Mouse (Mus musculus): ENCODE measurements around the gene Pira2. TPM values are rescaled to one million over a fixed set of nuclear protein-coding genes. Genes with fewer than 3 reads are reported as not detected.
"Not testable (repeated sequence)": the region's sequence is repeated elsewhere in the genome, so short reads cannot be mapped to it uniquely, and the experiment has no call there.

The Pira2 gene
- under 1 TPM in 1 of 3 experiments, not detected in 2; 0.62 TPM for polyA plus RNA-seq (2017; shearing (Covaris generic))

DNA sequence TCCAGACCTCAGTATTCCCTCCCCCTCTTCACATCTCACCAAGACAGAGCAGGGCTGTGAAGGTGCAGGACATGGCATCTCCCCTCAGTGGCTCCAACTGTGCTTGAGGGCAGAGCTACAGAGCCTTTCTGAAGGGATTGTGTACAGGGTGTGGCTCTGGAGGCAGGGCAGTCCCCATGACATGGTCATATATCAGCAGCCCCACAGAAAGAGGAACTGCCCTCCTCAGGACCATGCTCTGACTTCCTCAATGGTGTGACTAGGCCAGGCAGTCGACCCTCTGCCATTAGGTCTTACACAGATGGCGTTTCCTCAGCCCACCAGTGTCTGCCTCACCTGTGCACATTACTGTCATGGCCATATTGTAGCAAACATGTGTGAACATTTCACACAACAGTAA, at the start of gene Pira2:
Pira2 (minus strand) TSS at position 101 of the 400 bp plus-strand sequence.
- not testable (repeated sequence) for ATAC-seq

DNA sequence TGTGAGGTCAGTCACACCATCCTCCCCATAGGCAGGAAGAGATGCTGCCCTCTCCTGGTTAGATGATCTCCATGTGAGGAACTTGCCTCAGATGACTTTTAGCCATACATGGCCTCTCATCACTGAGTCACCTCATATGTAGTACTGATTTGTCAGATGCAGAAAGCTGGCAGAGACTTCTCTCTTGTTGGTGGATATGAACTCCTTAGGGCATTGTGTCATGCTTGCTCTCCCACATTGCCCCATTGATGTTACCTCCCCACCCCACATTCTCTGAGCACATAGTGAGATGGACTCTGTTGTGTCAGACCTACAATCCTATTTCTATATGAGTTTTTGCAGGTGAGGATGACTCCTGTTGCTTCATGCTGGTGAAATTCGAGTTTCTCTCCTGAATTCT, 30.2 kb upstream of the Pira2 start:
- ATAC-seq = not testable (repeated sequence)

DNA sequence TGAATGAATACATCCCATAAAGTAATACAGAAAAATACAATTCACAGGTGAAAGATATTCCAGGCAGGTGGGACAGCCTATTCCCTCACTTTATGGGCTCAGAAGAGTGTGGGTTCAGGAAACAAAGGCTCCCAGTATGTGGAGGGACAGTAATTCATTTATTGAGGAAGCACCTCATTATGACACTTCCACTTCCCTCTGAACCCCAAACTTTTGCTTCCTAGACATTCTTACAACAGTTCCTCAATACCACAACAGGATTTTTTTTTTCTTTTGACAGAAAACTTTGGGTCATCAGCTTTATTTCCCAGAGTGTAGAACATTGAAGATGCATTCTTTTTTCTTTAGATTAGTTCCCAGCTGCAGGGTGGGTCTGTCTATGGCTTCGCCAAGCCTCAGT, 7.0 kb downstream of the Pira2 start:
- ATAC-seq = not testable (repeated sequence)

DNA sequence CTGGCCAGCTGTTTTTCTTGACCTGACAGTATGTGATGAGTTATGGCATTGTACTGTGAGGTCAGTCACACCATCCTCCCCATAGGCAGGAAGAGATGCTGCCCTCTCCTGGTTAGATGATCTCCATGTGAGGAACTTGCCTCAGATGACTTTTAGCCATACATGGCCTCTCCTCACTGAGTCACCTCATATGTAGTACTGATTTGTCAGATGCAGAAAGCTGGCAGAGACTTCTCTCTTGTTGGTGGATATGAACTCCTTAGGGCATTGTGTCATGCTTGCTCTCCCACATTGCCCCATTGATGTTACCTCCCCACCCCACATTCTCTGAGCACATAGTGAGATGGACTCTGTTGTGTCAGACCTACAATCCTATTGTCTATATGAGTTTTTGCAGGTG, 14.2 kb downstream of the Pira2 start:
- ATAC-seq = not testable (repeated sequence)

DNA sequence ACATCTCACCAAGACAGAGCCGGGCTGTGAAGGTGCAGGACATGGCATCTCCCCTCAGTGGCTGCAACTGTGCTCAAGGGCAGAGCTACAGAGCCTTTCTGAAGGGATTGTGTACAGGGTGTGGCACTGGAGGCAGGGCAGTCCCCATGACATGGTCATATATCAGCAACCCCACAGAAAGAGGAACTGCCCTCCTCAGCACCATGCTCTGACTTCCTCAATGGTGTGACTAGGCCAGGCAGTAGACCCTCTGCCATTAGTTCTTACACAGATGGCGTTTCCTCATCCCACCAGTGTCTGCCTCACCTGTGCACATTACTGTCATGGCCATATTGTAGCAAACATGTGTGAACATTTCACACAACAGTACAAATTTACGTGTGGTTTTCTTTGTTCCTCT, 19.3 kb downstream of the Pira2 start, which contains the start of gene Gm15448:
Gm15448 (minus strand) TSS at position 89 of the 400 bp plus-strand sequence.
- ATAC-seq = not testable (repeated sequence)

DNA sequence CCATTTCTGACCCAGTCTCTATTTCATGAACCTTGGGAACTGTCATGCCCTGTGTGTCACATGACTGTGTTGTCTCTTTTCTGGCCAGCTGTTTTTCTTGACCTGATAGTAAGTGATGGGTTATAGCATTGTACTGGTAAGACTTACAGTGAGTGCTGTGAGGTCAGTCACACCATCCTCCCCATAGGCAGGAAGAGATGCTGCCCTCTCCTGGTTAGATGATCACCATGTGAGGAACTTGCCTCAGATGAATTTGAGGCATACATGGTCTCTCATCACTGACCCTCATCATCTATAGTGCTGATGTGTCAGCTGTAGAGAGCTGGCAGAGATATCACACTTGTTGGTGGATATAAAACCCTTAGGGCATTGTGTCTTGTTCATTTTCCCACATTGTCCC, 32.9 kb downstream of the Pira2 start:
- ATAC-seq = not testable (repeated sequence)

DNA sequence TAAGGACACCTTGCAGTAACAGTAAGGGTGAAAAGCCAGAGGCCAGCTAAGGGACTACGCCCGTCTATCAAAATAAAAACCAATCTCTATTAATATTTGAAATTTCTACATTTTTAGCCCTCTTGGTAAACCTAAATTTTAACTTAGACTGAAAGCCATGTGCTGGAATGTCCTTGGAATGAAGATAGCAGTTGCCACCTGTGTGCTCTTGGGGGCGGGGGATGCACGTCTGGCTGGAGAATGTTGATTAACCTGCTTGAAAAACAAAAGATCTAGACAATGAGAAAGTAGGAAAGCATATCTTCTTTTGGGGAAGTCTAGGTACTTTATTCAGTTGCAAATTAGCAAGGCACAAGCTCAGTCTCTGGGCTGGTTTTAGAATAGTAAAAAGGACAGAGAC, 41.9 kb downstream of the Pira2 start:
- ATAC-seq = not testable (repeated sequence)

DNA sequence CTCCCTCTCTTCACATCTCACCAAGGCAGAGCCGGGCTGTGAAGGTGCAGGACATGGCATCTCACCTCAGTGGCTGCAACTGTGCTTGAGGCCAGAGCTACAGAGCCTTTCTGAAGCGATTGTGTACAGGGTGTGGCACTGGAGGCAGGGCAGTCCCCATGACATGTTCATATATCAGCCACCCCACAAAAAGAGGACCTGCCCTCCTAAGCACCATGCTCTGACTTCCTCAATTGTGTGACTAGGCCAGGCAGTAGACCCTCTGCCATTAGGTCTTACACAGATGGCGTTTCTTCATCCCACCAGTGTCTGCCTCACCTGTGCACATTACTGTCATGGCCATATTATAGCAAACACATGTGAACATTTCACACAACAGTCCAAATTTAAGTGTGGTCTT, 44.9 kb downstream of the Pira2 start:
- ATAC-seq = not testable (repeated sequence)

DNA sequence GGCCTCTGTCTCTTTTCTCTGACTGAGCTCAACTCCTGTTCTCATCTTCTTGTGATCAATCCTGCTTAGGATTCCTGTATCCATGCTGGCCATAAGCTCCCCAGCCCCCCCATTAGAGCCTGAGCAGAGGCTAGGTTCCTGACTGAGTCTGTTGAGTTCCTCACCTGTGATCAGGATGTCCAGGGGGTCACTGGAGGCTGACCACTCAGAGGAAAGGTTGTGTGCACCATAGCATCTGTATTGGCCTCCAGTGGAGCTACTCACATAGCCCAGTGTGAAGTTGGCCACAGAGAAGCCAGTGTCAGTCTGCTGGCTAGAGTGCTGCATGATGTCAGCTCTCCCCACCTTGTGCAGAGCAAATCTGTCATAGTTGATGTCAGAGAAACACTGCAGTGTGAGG, 48.6 kb downstream of the Pira2 start:
- ATAC-seq = not testable (repeated sequence)

Other genes with a start within 250 kb of the Pira2 start
- gene Oscar, start 228.9 kb downstream of the Pira2 start, polyA plus RNA-seq (2017; shearing (Covaris generic)) = not detected
- 100 to 1,000 TPM; 608 to 774 (median 726) TPM for gene Ndufa3, start 227.7 kb downstream of the Pira2 start, polyA plus RNA-seq (2017; shearing (Covaris generic))
- gene Tfpt, start 215.1 kb downstream of the Pira2 start, polyA plus RNA-seq (2017; shearing (Covaris generic)) = 10 to 100 TPM; 11.9 to 17.0 (median 15.0) TPM
- gene Prpf31, start 215.1 kb downstream of the Pira2 start, polyA plus RNA-seq (2017; shearing (Covaris generic)) = 100 to 1,000 TPM in 1 of 3 experiments, 10 to 100 TPM in 2; 82.2 to 102 (median 91.2) TPM
- gene Cnot3, start 199.8 kb downstream of the Pira2 start, polyA plus RNA-seq (2017; shearing (Covaris generic)) = 10 to 100 TPM; 30.0 to 47.0 (median 45.2) TPM
- 1 to 10 TPM; 4.8 to 6.9 (median 6.0) TPM for gene Leng1, start 179.2 kb downstream of the Pira2 start, polyA plus RNA-seq (2017; shearing (Covaris generic))
- 10 to 100 TPM in 1 of 3 experiments, 1 to 10 TPM in 2; 5.5 to 14.4 (median 8.9) TPM for gene Tmc4, start 167.5 kb downstream of the Pira2 start, polyA plus RNA-seq (2017; shearing (Covaris generic))
- 1 to 10 TPM; 7.0 to 9.4 (median 9.1) TPM for gene Tsen34, start 152.2 kb downstream of the Pira2 start, polyA plus RNA-seq (2017; shearing (Covaris generic))
- gene Mboat7, start 151.5 kb downstream of the Pira2 start, polyA plus RNA-seq (2017; shearing (Covaris generic)) = 10 to 100 TPM; 19.1 to 30.5 (median 20.5) TPM
- 1,000 to 10,000 TPM; 2,959 to 5,702 (median 4,871) TPM for gene Rps9, start 141.1 kb downstream of the Pira2 start, polyA plus RNA-seq (2017; shearing (Covaris generic))
- 1 to 10 TPM in 1 of 3 experiments, under 1 TPM in 2; 0.15 to 2.4 (median 0.33) TPM for gene Pirb, start 124.7 kb downstream of the Pira2 start, polyA plus RNA-seq (2017; shearing (Covaris generic))
- gene Gm15448, start 19.4 kb downstream of the Pira2 start, polyA plus RNA-seq (2017; shearing (Covaris generic)) = not detected
- not detected for gene Gm14548, start 53.1 kb upstream of the Pira2 start, polyA plus RNA-seq (2017; shearing (Covaris generic))
- not detected for gene Lilra6, start 70.5 kb upstream of the Pira2 start, polyA plus RNA-seq (2017; shearing (Covaris generic))
- gene Lair1, start 218.2 kb upstream of the Pira2 start, polyA plus RNA-seq (2017; shearing (Covaris generic)) = 10 to 100 TPM in 1 of 3 experiments, 1 to 10 TPM in 2; 1.3 to 16.5 (median 2.3) TPM

Data from inflammation-experienced regulatory T-cells, adult 6 months (primary cell).